Mouse (Mus musculus) layer of hippocampus, postnatal 10 days (tissue): ENCODE results near the gene Rab3gap2. TPM values are rescaled to one million over a fixed set of nuclear protein-coding genes. Genes with fewer than 3 reads are reported as not detected.
"Not testable (repeated sequence)": the region's sequence is repeated elsewhere in the genome, so short reads cannot be mapped to it uniquely, and the experiment has no call there.

ENCODE experiments used
- DNase-seq, 2 experiments: peaks; one replicate each; pipeline ENCODE4 v3.0.0; 2021; ENCODE audit warnings: low spot score in 2 of 2
- total RNA-seq, 2 experiments: library from RNA; stranded (reverse); gene quantifications; 2 replicates each; pipeline ENCODE4 v1.2.3; 2021

The Rab3gap2 gene
- total RNA-seq, 2 experiments from 2014 or later = 54.6 to 58.5 TPM

DNA sequence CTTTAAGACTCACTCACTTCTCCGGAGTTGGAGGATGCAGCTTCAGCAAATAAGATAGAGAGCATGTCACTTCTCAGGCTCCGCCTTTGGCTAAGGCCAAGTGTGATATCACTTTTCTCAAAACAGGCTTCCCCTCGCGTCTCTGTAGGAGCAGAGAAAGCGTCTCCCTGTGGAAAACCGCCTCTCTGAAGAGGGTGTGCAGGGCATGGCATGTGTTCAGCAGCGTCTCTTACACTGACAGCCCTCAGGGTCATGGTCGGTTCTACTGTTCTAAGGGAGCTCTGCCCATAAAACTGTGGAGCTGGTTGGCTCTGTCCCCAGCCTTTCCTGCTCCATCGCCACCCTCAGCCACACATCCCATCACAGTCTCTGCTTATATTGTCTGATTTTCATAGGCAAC is 75.4 kb downstream of the Rab3gap2 start:
- no peak for DNase-seq

DNA sequence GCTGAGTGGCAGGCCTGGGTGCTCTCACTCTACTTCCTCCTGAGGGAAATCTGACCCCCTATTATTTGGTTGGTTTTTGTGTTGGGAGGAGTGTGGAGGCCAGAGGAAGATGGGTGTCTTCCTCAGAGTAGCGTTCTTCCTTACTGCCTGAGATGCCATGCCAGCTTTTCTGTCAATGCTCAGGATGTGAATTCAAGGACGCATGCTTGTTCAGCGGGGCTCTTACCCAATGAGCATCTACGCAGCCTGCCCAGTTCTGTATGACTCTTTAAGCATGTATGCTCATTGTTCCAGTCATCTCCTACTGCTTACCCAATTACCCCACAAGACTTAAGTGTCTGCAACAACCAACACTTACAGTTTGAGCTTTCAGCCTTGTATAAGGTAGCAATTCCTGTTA is 76.7 kb downstream of the Rab3gap2 start:
- no peak for DNase-seq

GRCm38 (mm10) chr1:185282846-185283245 is 78.9 kb downstream of the Rab3gap2 start:
- DNase-seq = no peak

- DNase-seq = no peak
These were observed 79.3 kb downstream of the Rab3gap2 start for GRCm38 (mm10) chr1:185283247-185283646.

DNA sequence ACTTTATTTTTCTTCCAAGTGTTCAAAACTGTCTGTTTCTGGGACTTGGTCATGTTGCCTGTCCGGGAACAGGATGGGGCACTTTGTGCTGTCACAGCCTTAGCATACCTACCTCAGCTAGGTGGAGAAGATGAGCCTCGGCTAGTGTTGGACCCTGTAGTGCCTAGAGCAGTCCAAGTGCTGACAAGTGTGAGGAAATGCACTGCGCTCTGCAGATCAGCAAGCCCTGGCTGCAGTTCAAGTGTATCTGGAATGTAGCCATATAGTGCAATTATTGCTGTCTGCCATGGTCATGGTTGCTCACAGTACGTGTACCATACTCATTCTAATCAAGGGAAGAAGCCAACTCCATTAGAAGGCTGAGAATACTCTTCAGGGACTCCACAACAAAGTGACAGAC is 80.8 kb downstream of the Rab3gap2 start:
- peak; percentile 23 to 47 for DNase-seq

DNA sequence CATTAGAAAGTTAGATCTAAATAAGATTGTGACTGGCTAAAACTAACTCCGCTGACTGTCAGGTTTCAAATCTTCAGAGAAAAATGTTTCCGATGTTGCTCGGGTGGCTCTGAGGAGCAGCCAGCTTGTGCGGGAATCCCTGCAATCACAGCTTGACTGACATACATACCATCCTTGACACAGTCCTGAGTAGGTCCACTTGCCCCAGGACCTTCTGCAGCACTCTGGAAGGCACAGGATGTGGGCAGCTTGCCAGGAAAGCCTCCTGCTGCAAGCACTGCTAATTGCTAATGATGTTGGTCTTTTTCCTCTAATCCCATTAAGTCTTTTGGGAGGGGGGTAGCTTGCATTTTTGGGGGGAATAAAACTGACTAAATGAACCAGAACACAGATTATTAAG is 81.3 kb downstream of the Rab3gap2 start:
- peak; percentile 42 to 59 for DNase-seq

GRCm38 (mm10) chr1:185287066-185287465 is 83.1 kb downstream of the Rab3gap2 start:
- DNase-seq = no peak

GRCm38 (mm10) chr1:185289231-185289630 is 85.3 kb downstream of the Rab3gap2 start:
- DNase-seq = no peak

- no peak for DNase-seq
These were observed 87.4 kb downstream of the Rab3gap2 start for GRCm38 (mm10) chr1:185291336-185291735.

DNA sequence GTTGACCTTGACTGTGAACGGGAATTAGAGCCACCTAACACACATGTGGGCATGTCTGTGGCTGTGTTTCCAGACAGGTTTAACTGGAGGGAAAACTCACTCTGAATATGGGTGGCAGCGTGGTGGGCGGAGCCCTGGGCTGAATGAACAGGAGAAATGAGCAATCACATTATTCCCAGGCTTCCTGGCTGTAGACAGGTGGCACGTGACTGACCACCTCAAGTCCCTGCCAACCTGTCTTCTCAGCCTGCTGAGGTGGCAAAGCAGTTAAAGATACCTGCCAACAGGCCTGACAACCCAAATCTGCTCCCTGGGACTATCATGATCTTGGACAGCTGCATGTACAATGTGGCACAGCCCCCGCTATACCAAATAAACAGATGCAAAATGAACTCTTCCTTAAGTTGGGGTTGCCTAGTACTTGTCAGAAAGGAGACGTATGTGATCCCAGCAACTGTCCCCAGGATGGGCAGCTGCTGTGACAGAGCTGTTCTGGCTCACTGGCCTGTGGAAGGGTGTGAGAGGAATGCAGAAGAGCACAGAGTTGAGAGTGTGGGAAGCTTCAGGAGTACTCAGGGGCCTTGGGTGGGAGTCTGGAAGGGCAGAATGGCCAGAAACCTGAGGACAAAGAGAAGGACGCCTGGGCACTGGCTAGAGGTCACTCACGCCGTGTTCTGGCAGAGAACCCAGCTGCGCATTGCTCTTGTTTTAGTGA is 88.9 kb downstream of the Rab3gap2 start:
- no peak for DNase-seq

DNA sequence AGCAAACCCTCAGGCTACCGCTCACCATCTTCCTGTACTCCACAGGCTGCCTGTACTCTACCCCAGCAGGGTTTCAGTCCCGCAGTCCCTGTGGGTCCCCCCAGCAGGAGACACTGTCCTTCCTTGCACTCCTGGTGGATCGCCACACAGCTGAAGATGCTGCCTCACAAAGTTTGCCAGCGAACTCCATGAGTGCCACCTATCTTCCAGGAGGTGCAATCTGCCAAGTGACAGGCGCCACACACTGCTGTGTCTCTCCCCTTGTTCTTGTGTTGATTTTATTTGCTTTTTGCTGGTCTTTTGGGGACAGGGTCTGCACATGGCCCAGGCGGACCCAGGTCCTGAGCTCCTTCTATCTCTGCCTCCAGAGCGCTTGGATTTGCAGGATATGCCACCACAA is 92.9 kb downstream of the Rab3gap2 start:
- no peak for DNase-seq

DNA sequence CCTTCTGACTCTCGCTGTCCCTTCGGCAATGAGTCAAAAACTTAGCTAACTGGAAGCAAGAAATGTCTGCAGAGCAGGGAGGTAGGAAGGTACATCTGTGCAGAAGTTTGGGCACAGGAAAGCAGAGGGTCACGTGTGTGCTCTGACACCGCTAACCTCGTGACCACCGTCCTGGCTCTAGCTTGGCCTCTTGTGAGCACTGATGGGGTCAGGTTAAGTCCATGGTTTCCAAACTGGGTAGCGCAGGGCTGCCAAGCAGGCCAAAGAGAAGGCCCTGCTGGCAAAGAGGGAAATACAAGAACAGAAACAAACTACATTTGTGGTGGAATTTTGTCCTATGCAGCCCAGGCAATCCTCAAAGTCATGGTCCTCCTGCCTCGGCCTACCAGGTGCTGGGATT is 94.6 kb downstream of the Rab3gap2 start:
- no peak for DNase-seq

GRCm38 (mm10) chr1:185302816-185303215 is 98.9 kb downstream of the Rab3gap2 start:
- DNase-seq = no peak

GRCm38 (mm10) chr1:185306836-185307235 is 102.9 kb downstream of the Rab3gap2 start:
- no peak for DNase-seq

GRCm38 (mm10) chr1:185307645-185308044 is 103.7 kb downstream of the Rab3gap2 start:
- DNase-seq = no peak

DNA sequence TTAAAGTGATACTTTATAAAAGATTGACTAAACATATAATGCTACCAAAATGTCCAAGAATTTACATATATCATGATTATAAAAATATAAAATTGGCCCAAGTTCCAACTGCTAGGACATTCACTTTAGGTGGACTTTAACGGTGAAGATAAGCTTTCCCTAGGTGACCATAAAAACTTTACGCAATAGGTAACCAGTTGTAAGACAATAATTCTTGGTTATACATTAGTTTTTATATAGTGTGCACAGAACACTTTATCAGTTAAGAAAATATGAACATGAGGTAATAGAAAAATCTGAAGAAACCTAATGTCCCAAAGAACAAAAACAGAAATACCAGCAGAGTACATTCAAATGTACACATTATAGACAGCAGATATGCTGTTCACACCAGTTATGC is 104.4 kb downstream of the Rab3gap2 start:
- no peak for DNase-seq

DNA sequence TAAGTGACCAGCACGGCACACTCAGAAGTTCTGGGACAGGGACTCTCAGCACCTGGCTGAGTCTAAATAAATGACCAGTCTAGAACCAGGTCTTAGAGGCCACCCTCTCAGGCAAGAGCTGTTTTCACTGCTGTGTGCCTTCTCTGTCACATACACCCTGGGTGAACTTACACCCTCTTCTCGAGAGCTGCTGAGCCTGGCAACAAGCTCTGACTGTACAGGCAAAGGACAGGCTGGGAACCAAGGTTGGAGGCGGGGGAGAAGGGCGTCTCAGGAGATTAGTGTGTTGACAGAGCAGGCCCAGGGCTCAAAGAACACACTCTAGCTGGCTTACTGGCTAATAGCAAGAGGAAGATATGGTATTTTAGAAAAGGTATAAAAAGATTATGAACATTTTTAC is 105.0 kb downstream of the Rab3gap2 start:
- DNase-seq = no peak

DNA sequence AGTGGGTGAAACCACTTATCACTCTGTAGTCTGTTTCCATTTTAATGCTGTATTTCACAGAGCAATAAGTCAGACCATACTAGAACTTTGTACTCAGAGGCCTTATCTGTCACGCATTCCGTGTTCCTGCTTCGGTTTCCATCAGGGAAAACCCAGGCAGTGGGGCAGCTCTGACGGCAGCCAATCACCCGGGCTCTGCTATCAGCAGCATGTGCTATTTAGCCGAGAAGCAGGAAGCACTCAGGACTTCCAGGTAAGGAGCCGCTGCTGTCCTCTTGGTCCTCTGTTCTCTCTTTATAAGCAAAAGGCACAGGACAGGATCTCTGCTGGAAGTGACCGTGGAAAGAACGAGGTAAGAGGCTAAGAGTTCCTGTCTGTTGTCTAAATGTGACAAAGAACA is 108.0 kb downstream of the Rab3gap2 start:
- DNase-seq = no peak

GRCm38 (mm10) chr1:185314546-185314945 is 110.6 kb downstream of the Rab3gap2 start:
- no peak for DNase-seq

DNA sequence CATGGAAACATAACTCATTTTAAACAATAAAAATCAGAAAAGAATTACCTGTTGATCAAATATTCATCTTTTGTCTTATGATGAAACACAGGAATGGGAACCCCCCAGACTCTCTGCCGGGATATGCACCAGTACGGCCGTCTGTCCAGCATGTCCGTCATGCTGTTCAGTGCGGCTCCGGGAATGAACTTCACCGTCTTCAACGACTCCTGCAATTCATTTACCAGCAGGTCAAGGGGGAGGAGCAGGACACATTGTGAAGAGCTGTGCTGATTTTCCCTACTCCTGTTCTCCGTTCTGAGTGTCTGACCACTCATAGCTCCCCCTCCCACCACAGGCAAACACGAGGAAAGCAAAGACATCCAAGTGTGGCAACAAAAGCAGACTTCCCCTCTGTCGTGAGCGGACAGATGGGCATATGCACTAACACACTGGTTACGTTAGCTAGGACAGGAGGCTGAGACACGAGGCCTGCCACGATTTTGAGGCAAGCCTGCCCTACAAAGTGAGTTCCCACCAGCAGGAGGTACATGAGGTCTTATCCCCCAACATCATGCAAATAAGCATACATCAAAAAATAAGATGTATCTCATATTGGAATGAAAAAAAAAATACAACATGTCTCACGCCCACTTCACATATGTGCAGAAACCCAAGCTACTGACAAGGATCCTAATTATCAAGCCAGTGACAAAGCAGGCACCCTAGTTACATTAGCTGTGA is 112.1 kb downstream of the Rab3gap2 start:
- peak in 1 of 2 experiments; percentile 19 for DNase-seq

DNA sequence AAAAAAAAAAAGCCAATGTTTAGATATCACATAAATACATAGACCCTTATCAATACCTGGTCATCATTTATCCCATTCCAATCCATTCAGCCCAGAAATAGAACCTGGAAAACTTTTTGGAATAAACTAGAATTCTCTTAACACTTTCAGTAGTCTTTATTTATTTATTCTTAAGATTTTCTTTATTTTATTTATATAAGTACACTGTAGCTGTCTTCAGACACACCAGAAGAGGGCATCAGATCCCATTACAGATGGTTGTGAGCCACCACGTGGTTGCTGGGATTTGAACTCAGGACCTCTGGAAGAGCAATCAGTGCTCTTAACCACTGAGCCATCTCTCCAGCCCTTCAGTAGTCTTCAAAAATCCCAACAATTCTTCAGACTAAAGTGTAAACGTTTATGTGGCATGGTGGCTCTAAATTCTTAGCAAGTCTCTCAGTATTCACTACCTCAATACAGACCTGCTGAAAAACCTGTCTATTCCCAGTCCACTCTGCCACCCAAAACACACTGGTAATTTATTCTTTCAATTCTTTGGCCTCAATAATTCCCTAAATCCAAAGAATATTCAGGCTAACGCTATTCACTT is 123.9 kb downstream of the Rab3gap2 start:
- not testable (repeated sequence) for DNase-seq
